Mouse (Mus musculus): ENCODE measurements around the gene Supt5. TPM values are rescaled to one million over a fixed set of nuclear protein-coding genes. Genes with fewer than 3 reads are reported as not detected.

The Supt5 gene
- total and polyA plus RNA-seq, 3 experiments, result 35.5 to 111 (median 67.3) TPM

- no peaks in the 10 kb centered on the region for H3K79me2 ChIP-seq (replicated peaks; ENCODE audit: control insufficient read depth, extremely low read depth, insufficient read depth, poor library complexity, severe bottlenecking)
- no peak overlapping the region for H3K4me2 ChIP-seq (ENCODE audit: insufficient read depth, low read depth, poor library complexity, severe bottlenecking)
- in situ Hi-C loops (cut with MboI; ENCODE audit: low pct_ligation_motif_present, low pct_unique_long_range_greater_than_20kb, low sequenced_read_pairs), result no loop called here
- dilution Hi-C loops (cut with MboI; ENCODE audit: extremely low pct_ligation_motif_present, extremely low pct_unique_long_range_greater_than_20kb, low sequenced_read_pairs), result no loop called here
- no peak overlapping the region for H3K9ac ChIP-seq (ENCODE audit: insufficient read depth, low read depth)
- no peak for DNase-seq (ENCODE audit: extremely low read depth)
- H3K4me3 ChIP-seq (replicated peaks in 1 of 3; ENCODE audit: low read depth in 2 of 3, low read length in 2 of 3, poor library complexity in 1 of 3), result no peak overlapping the region
- no peaks in the 10 kb centered on the region for H3K27me3 ChIP-seq (replicated peaks)
- no peaks in the 10 kb centered on the region for H3K9me3 ChIP-seq (replicated peaks; ENCODE audit: low read length)
- H3K36me3 ChIP-seq (replicated peaks in 1 of 2; ENCODE audit: control insufficient read depth in 1 of 2, insufficient read depth in 1 of 2, low read length in 1 of 2), result peaks cover 24 to 57% of the 10 kb centered on the region in 2 experiments
- peaks cover 0 to 15% of the 10 kb centered on the region in 2 experiments; a peak in 2 of 4 replicates for H3K4me1 ChIP-seq (ENCODE audit: control insufficient read depth in 1 of 2, insufficient read depth in 2 of 2)
- no peak overlapping the region for H3K27ac ChIP-seq (ENCODE audit: insufficient read depth, low read depth)
- no peak for TF ChIP-seq ETS1 (conservative IDR thresholded peaks at IDR 0.05; ENCODE audit: low read depth, low read length)
Measured at GRCm38 (mm10) chr7:28358431-28358830, 19.9 kb upstream of the Supt5 start.

GRCm38 (mm10) chr7:28357984-28358383 lies 19.4 kb upstream of the Supt5 start:
- H3K36me3 ChIP-seq (replicated peaks in 1 of 2; ENCODE audit: control insufficient read depth in 1 of 2, insufficient read depth in 1 of 2, low read length in 1 of 2), result peaks cover 28 to 62% of the 10 kb centered on the region in 2 experiments
- H3K9me3 ChIP-seq (replicated peaks; ENCODE audit: low read length), result no peaks in the 10 kb centered on the region
- no peak for TF ChIP-seq KAT2A (IDR thresholded peaks at IDR 0.05; ENCODE audit: insufficient replicate concordance, low read length)
- TF ChIP-seq MEF2A (IDR thresholded peaks at IDR 0.05; ENCODE audit: borderline replicate concordance, low read depth, low read length), result no peak
- no peak for TF ChIP-seq PAX5 (IDR thresholded peaks at IDR 0.05; ENCODE audit: low read length)
- no peak for TF ChIP-seq TCF12 (IDR thresholded peaks at IDR 0.05; ENCODE audit: low read depth, low read length)
- TF ChIP-seq POLR2A (IDR thresholded peaks at IDR 0.05; ENCODE audit: low read depth, low read length), result no peak
- TF ChIP-seq MAX (IDR thresholded peaks at IDR 0.05; ENCODE audit: low read length), result no peak
- TF ChIP-seq UBTF (IDR thresholded peaks at IDR 0.05; ENCODE audit: low read depth, low read length), result no peak
- no peak for TF ChIP-seq ZNF384 (IDR thresholded peaks at IDR 0.05; ENCODE audit: low read depth, low read length)
- no peak for TF ChIP-seq ETS1 (conservative IDR thresholded peaks at IDR 0.05; ENCODE audit: low read depth, low read length)
- TF ChIP-seq ELF1 (IDR thresholded peaks at IDR 0.05; ENCODE audit: low read depth, low read length), result no peak
- TF ChIP-seq JUND (conservative IDR thresholded peaks at IDR 0.05; ENCODE audit: low read depth, low read length), result no peak
- no peak for TF ChIP-seq CHD1 (IDR thresholded peaks at IDR 0.05; ENCODE audit: low read depth, low read length)
- TF ChIP-seq HCFC1 (IDR thresholded peaks at IDR 0.05; ENCODE audit: low read depth, low read length), result no peak
- TF ChIP-seq MYC (IDR thresholded peaks at IDR 0.05; ENCODE audit: low read depth, low read length), result no peak
- no peak for TF ChIP-seq CTCF (conservative IDR thresholded peaks at IDR 0.05 in 1 of 2, IDR thresholded peaks at IDR 0.05 in 1 of 2; ENCODE audit: low read depth in 2 of 2, low read length in 2 of 2)
- TF ChIP-seq IRF4 (IDR thresholded peaks at IDR 0.05; ENCODE audit: low read depth, low read length), result no peak
- TF ChIP-seq MXI1 (IDR thresholded peaks at IDR 0.05; ENCODE audit: low read depth, low read length), result no peak
- TF ChIP-seq SIN3A (IDR thresholded peaks at IDR 0.05; ENCODE audit: low read length), result no peak
- dilution Hi-C loops (cut with MboI; ENCODE audit: extremely low pct_ligation_motif_present, extremely low pct_unique_long_range_greater_than_20kb, low sequenced_read_pairs) (no loop called here), in situ Hi-C loops (cut with MboI; ENCODE audit: low pct_ligation_motif_present, low pct_unique_long_range_greater_than_20kb, low sequenced_read_pairs) (no loop called here)
- H3K79me2 ChIP-seq (replicated peaks; ENCODE audit: control insufficient read depth, extremely low read depth, insufficient read depth, poor library complexity, severe bottlenecking), result no peaks in the 10 kb centered on the region
- no peak overlapping the region for H3K9ac ChIP-seq (ENCODE audit: insufficient read depth, low read depth)
- no peak overlapping the region for H3K4me3 ChIP-seq (replicated peaks in 1 of 3; ENCODE audit: low read depth in 2 of 3, low read length in 2 of 3, poor library complexity in 1 of 3)
- no peaks in the 10 kb centered on the region for H3K27me3 ChIP-seq (replicated peaks)
- H3K27ac ChIP-seq (ENCODE audit: insufficient read depth, low read depth), result no peak overlapping the region
- H3K4me2 ChIP-seq (ENCODE audit: insufficient read depth, low read depth, poor library complexity, severe bottlenecking), result no peak overlapping the region
- H3K4me1 ChIP-seq (ENCODE audit: control insufficient read depth in 1 of 2, insufficient read depth in 2 of 2), result peaks cover 0 to 18% of the 10 kb centered on the region in 2 experiments; a peak in 2 of 4 replicates
- DNase-seq (ENCODE audit: extremely low read depth), result no peak
